Mouse (Mus musculus) heart, embryonic 13.5 days (tissue): ENCODE measurements at regions not wholly inside any gene's neighbourhood (a gene's known extent, or its start where the extent isn't known, plus 50 kb on each side); places are given as distances from the start of the nearest gene placed in this dataset.

Experiments used
- ATAC-seq: fragments of 200-750 bp; cut with Nextera tagmentation; 2 replicates; pipeline ENCODE4 v1.8.0; 2017; ENCODE audit warnings: moderate TSS enrichment; ENCODE audit not compliant: insufficient number of reproducible peaks, low FRiP score, low TSS enrichment; ENCODE audit errors: extremely low read depth
- H3K27ac ChIP-seq: fragments of 300-500 bp; sonication (generic); replicated peaks from 2 replicates; pipeline ENCODE4 v1.5.1; 2015; ENCODE audit warnings: moderate library complexity, mild to moderate bottlenecking, inconsistent platforms
- H3K27me3 ChIP-seq: fragments of 300-500 bp; sonication (generic); replicated peaks from 2 replicates; pipeline ENCODE4 v1.6.1; 2015; ENCODE audit warnings: mild to moderate bottlenecking, inconsistent platforms
- H3K36me3 ChIP-seq: fragments of 300-500 bp; sonication (generic); 2 replicates; pipeline ENCODE4 v1.6.1; 2015; ENCODE audit warnings: mild to moderate bottlenecking, inconsistent platforms
- H3K4me1 ChIP-seq: fragments of 300-500 bp; sonication (generic); 2 replicates; pipeline ENCODE4 v1.6.1; 2015; ENCODE audit warnings: inconsistent platforms
- H3K4me2 ChIP-seq: fragments of 300-500 bp; sonication (generic); 2 replicates; pipeline ENCODE4 v1.6.1; 2015; ENCODE audit warnings: inconsistent platforms, mild to moderate bottlenecking, moderate library complexity
- H3K4me3 ChIP-seq: fragments of 300-500 bp; sonication (generic); 2 replicates; pipeline ENCODE4 v1.5.1; 2015; ENCODE audit warnings: moderate library complexity, mild to moderate bottlenecking, inconsistent platforms
- H3K9ac ChIP-seq: fragments of 300-500 bp; sonication (generic); 2 replicates; pipeline ENCODE4 v1.6.1; 2015; ENCODE audit warnings: inconsistent platforms, mild to moderate bottlenecking, moderate library complexity
- H3K9me3 ChIP-seq: fragments of 300-500 bp; sonication (generic); 2 replicates; pipeline ENCODE4 v1.6.1; 2016; ENCODE audit warnings: inconsistent platforms
- WGBS: fragments of 180-500 bp; shearing (Covaris S2); methylation state at CpG from one replicate; pipeline ENCODE4 v1.1.7; 2015; ENCODE audit warnings: mixed read lengths; 5-methylcytosine and 5-hydroxymethylcytosine counted together

DNA sequence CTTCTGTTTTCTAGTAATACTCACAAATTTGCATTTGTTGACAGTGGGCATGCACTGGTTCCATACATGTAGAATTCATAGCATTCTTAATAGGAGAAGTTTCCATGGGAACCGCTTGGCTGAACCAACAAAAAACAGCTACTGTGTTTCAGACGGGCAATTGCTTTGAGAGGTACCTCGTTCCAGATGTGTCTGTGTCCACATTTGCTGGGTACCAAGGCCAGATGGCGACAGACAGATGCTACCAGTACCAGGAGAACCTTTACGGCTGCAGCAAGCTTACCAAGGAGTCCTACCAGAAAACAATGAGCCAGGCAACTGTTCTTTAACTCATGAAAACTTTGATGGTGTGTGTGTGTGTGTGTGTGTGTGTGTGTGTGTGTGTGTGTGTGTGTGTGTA is 137.1 kb upstream of the Prickle1 start:
- no peaks in the 10 kb centered on the region for H3K9me3 ChIP-seq
- H3K36me3 ChIP-seq = no peaks in the 10 kb centered on the region
- ATAC-seq = no peak
- no peak overlapping the region for H3K27ac ChIP-seq
- H3K27me3 ChIP-seq = no peaks in the 10 kb centered on the region
- H3K4me2 ChIP-seq = no peak overlapping the region
- 0 out of 2 replicates have a peak, but pooled peaks cover 12% of the 10 kb centered on the region for H3K4me1 ChIP-seq
- WGBS = 80% methylated on average over 5 of the region's 5 CpGs
- no peak overlapping the region for H3K9ac ChIP-seq
- H3K4me3 ChIP-seq = no peak overlapping the region

DNA sequence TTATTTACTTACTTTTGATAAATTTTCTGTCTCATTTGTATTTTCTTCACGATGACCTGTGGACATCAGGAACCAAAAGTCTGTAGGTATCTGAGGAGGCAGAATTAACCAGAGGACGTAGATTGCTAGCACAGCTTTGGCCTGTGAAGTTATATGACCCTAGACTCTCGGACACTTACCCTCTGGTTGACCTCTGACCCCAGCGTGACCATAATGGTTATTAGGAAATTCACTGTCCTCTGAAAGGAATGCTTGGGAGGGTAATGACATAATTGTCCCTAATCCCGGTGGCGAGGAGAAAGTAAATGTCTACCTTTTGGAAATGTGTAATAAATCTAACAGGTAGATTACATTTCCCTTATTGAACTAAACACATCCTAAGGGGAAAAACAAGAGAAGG is 135.5 kb upstream of the Prickle1 start:
- H3K4me1 ChIP-seq = 0 out of 2 replicates have a peak, but pooled peaks cover 12% of the 10 kb centered on the region
- no peak for ATAC-seq
- WGBS = 75% methylated on average over 6 of the region's 6 CpGs

GRCm38 (mm10) chr15:93715443-93715842 is 119.8 kb upstream of the Prickle1 start:
- no peak for ATAC-seq
- H3K9ac ChIP-seq = no peak overlapping the region
- WGBS = 76% methylated on average over 4 of the region's 4 CpGs
- no peaks in the 10 kb centered on the region for H3K9me3 ChIP-seq
- H3K4me1 ChIP-seq = peaks cover 9% of the 10 kb centered on the region; the same call in 1 of the 2 replicates
- no peaks in the 10 kb centered on the region for H3K27me3 ChIP-seq
- no peak overlapping the region for H3K4me2 ChIP-seq
- H3K4me3 ChIP-seq = no peak overlapping the region
- no peaks in the 10 kb centered on the region for H3K36me3 ChIP-seq
- H3K27ac ChIP-seq = no peak overlapping the region

More for the DNA sequence above, 135.5 kb upstream of the Prickle1 start:
- H3K4me3 ChIP-seq = no peak overlapping the region
- H3K4me2 ChIP-seq = no peak overlapping the region
- H3K9ac ChIP-seq = no peak overlapping the region
- no peaks in the 10 kb centered on the region for H3K36me3 ChIP-seq
- H3K27ac ChIP-seq = no peak overlapping the region
- no peaks in the 10 kb centered on the region for H3K9me3 ChIP-seq
- no peaks in the 10 kb centered on the region for H3K27me3 ChIP-seq

GRCm38 (mm10) chr15:93713428-93713827 is 117.7 kb upstream of the Prickle1 start:
- no peak overlapping the region for H3K27ac ChIP-seq
- H3K4me3 ChIP-seq = no peak overlapping the region
- H3K4me2 ChIP-seq = no peak overlapping the region
- no peak overlapping the region for H3K9ac ChIP-seq
- no peaks in the 10 kb centered on the region for H3K36me3 ChIP-seq
- no peaks in the 10 kb centered on the region for H3K27me3 ChIP-seq
- no peak for ATAC-seq
- H3K4me1 ChIP-seq = peaks cover 24% of the 10 kb centered on the region
- WGBS = 73% methylated on average over 7 of the region's 7 CpGs
- no peaks in the 10 kb centered on the region for H3K9me3 ChIP-seq

DNA sequence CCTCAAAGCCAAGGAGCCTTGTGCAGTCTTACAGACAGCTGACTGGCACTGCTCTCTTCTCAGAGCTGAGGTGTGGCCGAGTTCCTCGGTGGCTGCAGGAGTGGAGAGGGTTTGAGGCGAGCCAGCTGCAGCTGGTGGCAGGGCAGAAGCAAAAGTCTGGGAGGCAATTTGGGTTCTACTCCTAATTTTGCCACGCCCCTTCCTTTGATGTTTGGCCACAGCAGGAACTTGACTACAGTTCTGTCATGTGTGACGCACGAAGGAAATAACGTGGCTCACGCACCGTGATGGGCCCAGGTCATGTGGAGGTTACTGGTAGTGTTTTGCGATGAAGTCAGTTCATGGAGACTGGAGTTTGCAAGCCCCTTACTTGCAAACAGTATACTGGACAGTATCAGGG is 116.9 kb upstream of the Prickle1 start:
- H3K27ac ChIP-seq = no peak overlapping the region
- H3K4me2 ChIP-seq = no peak overlapping the region
- H3K4me1 ChIP-seq = peaks cover 32% of the 10 kb centered on the region
- no peaks in the 10 kb centered on the region for H3K9me3 ChIP-seq
- H3K36me3 ChIP-seq = no peaks in the 10 kb centered on the region
- no peak for ATAC-seq
- no peak overlapping the region for H3K4me3 ChIP-seq
- no peaks in the 10 kb centered on the region for H3K27me3 ChIP-seq
- WGBS = 60% methylated on average over 10 of the region's 10 CpGs
- no peak overlapping the region for H3K9ac ChIP-seq

GRCm38 (mm10) chr15:93711150-93711784 is 115.6 kb upstream of the Prickle1 start:
- Histone ChIP-seq H3K9ac (no peak overlapping the region), H3K36me3 (no peaks in the 10 kb centered on the region), H3K4me2 (no peak overlapping the region), H3K27ac (no peak overlapping the region), H3K9me3 (no peaks in the 10 kb centered on the region), H3K4me3 (no peak overlapping the region), H3K27me3 (no peaks in the 10 kb centered on the region), H3K4me1 (peaks cover 45% of the 10 kb centered on the region)
- no peak for ATAC-seq
- 78% methylated on average over 13 of the region's 13 CpGs for WGBS

DNA sequence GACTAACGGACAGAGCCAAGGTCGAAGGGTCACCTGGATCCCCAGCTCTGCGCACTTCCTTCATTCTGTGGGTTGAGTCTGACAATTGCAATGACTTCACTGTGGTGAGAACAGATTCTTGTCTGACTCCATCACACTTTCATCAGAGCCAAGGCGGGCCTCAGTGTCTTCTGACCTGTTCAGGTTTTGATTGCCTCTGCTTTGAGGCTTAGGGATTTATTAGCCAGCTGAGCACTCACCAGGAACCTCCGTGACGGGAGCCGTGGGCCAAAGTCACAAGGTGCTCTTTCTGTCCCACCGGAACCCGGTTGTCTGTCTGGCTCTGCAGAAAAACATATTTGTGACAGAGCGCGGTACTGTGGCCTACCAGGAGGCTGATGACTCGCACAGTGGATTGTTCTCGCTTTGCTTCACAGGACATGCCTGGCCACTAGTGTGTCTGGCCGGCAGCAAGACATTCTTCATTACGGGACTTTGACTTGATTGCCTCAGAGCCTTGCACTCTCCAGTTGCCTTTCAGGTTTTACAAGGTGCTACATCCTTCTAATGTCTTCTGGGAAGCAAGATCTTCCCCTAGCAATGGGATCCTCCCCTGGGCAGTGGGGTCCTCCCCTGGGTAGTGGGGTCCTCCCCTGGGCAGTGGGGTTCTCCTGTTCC is 114.9 kb upstream of the Prickle1 start:
- 87% methylated on average over 15 of the region's 15 CpGs for WGBS

DNA sequence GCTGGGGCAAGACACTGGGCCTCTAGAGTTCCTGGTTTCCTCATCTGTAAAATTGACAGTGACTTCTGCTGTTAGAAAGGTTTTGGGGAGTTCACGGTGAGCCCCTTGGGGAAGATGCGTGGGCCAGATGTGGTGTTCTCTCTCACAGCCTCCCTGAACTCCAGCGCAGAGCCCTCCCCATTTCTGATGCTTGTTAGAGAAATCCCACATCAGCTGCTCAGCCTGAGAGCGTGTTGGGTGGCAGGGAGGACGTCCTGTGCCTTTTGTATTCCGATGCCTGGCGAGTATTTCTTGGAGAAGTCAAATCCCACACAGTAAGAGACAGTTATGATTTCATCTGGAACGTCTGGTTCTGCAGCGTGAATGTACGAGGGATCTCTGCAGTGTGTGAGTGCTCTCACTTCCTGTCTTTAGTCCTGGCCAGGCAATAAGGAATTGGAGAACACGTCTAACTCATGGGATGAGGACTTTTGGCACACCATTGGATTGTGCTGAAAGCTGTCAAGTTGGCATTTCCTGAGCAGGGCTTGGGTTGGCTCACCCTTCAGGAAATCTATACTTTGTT is 110.8 kb upstream of the Prickle1 start:
- ATAC-seq = no peak

More for the DNA sequence above, 114.9 kb upstream of the Prickle1 start:
- Histone ChIP-seq H3K4me3 (no peak overlapping the region), H3K4me1 (peaks cover 46% of the 10 kb centered on the region), H3K9ac (no peak overlapping the region), H3K27ac (no peak overlapping the region), H3K9me3 (no peaks in the 10 kb centered on the region), H3K27me3 (no peaks in the 10 kb centered on the region), H3K4me2 (no peak overlapping the region), H3K36me3 (no peaks in the 10 kb centered on the region)
- no peak for ATAC-seq

GRCm38 (mm10) chr15:93705651-93706050 is 110.0 kb upstream of the Prickle1 start:
- H3K4me3 ChIP-seq = no peak overlapping the region
- H3K36me3 ChIP-seq = no peaks in the 10 kb centered on the region
- no peaks in the 10 kb centered on the region for H3K27me3 ChIP-seq
- no peak overlapping the region for H3K27ac ChIP-seq
- no peak for ATAC-seq
- H3K4me1 ChIP-seq = peaks cover 47% of the 10 kb centered on the region
- H3K9me3 ChIP-seq = no peaks in the 10 kb centered on the region
- H3K4me2 ChIP-seq = no peak overlapping the region
- H3K9ac ChIP-seq = no peak overlapping the region
- WGBS = 85% methylated on average over 4 of the region's 4 CpGs

More for the DNA sequence above, 110.8 kb upstream of the Prickle1 start:
- no peaks in the 10 kb centered on the region for H3K36me3 ChIP-seq
- H3K4me3 ChIP-seq = no peak overlapping the region
- peaks cover 48% of the 10 kb centered on the region for H3K4me1 ChIP-seq
- H3K4me2 ChIP-seq = no peak overlapping the region
- H3K27me3 ChIP-seq = no peaks in the 10 kb centered on the region
- no peaks in the 10 kb centered on the region for H3K9me3 ChIP-seq
- H3K27ac ChIP-seq = peak overlapping the region; percentile 51
- WGBS = 66% methylated on average over 11 of the region's 11 CpGs
- H3K9ac ChIP-seq = no peak overlapping the region

- H3K27me3 ChIP-seq = no peaks in the 10 kb centered on the region
- H3K9ac ChIP-seq = no peak overlapping the region
- WGBS = 88% methylated on average over 1 of the region's 1 CpGs
- ATAC-seq = no peak
- no peaks in the 10 kb centered on the region for H3K9me3 ChIP-seq
- H3K4me2 ChIP-seq = no peak overlapping the region
- no peaks in the 10 kb centered on the region for H3K36me3 ChIP-seq
- H3K27ac ChIP-seq = no peak overlapping the region
- peaks cover 47% of the 10 kb centered on the region for H3K4me1 ChIP-seq
- no peak overlapping the region for H3K4me3 ChIP-seq
Measured at GRCm38 (mm10) chr15:93705109-93705508, 109.4 kb upstream of the Prickle1 start.

DNA sequence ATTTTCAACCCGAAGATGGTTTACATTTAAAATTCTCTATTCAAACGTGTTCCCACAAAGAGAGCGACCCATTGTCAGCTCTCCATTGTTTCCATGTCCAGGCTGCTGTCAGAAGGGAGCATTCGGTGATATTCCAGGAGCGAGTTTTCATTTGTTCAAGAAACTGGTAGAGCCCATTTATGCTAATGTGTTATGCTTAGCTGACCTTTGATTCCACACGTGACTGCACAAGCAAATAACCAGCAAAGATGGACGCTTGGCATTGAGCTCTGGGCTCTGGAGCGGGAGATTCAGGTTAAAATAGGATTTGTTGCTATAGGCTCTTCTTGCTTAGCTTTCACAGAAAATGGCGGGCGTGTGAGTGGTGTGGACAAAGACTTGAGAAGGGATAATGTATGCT is 105.3 kb upstream of the Prickle1 start:
- ATAC-seq = no peak
- Histone ChIP-seq H3K4me1 (peaks cover 54% of the 10 kb centered on the region), H3K9ac (no peak overlapping the region), H3K27ac (no peak overlapping the region), H3K36me3 (no peaks in the 10 kb centered on the region), H3K4me3 (no peak overlapping the region), H3K4me2 (no peak overlapping the region), H3K9me3 (no peaks in the 10 kb centered on the region), H3K27me3 (no peaks in the 10 kb centered on the region)
- WGBS = 84% methylated on average over 10 of the region's 10 CpGs

DNA sequence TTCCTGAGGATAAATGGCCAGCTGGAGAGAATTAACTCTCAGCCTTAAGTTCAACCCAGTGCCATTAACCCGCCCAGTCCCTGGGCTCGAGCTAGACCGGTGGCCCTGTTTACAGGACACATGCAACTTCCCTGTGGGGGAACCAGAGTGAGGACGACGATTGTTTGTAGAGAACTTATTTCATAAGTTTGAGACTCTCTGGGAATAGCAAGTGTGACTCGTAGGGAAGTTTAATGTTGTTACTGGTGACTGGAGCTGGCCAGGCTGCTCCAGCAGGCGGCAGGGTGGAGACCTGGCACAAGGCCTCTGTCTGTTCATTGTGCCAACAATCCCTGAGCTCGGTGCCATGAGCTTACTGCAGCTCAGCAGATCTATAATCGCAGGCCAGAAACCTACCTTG is 104.3 kb upstream of the Prickle1 start:
- Histone ChIP-seq H3K4me3 (no peak overlapping the region), H3K9me3 (no peaks in the 10 kb centered on the region), H3K4me2 (no peak overlapping the region), H3K4me1 (peaks cover 54% of the 10 kb centered on the region), H3K9ac (no peak overlapping the region), H3K27me3 (no peaks in the 10 kb centered on the region), H3K36me3 (no peaks in the 10 kb centered on the region), H3K27ac (peak overlapping the region; percentile 92)
- 61% methylated on average over 9 of the region's 9 CpGs for WGBS
- ATAC-seq = no peak
